Mouse (Mus musculus) c-Kit-negative CD71-positive TER-119-positive erythroid progenitor cells, embryonic 14.5 days (primary cell): ENCODE results near the gene Helb.

Source experiments
- DNase-seq: peaks from one replicate; pipeline ENCODE4 v3.0.0-alpha.2; 2013; ENCODE audit warnings: low read depth, low spot score

The Helb gene

DNA sequence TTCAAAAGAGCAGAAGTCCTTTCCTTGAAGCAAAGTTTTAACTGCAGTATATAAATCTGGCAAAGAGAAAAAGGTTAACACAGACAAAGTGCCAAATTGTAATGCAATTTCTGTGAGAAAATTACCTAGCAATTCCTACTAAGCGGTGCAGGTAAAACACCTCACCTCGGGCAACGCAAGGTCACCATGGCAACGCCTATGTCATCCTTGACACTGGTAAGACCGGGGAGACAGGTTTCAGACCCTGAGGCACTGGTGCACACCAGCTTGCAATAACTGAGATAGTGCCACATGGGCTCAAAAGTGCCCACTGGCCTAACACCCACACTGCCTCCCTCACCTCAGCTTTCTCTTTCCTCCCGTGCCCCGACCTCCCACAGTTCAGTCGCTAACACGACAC lies 17.7 kb downstream of the Helb start:
- DNase-seq: no peak

DNA sequence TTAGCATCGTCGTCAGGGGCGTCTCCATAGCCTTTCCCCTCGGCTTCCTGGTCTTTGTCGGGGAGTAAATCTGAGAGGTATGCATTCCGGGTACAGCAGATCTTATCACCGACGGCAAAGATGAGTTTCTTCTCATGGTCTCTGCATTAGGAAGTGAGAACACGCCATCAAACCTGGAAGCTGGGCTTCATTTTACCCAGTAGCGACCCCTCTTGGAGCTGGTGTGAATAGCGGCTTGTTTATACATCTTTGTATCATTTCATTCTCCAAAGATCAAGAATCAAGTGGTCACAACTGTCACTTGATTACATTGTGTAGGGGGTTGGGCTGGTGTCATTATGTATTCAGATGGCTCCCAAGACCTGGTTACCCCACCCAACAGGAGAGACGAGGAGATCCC lies 20.2 kb downstream of the Helb start:
- no peak for DNase-seq

DNA sequence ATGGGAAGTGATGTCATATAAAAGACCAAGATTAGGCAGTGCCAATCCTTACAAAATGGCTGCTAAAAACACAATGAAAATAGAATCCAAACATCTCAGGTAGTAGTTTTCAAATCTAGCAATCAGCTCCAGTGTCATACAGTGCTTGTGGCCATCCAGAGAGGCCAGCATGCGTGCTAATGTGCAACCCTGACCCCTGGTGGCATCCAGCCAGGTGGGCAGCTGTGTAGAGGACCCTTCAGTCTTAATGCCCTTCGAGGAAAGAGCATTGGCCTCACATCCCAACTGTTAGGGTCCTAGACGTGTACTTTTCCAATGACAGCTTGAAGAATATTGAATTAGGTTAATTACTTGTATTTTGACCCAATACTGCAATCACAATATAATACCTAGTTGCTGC lies 34.9 kb downstream of the Helb start:
- DNase-seq: no peak

DNA sequence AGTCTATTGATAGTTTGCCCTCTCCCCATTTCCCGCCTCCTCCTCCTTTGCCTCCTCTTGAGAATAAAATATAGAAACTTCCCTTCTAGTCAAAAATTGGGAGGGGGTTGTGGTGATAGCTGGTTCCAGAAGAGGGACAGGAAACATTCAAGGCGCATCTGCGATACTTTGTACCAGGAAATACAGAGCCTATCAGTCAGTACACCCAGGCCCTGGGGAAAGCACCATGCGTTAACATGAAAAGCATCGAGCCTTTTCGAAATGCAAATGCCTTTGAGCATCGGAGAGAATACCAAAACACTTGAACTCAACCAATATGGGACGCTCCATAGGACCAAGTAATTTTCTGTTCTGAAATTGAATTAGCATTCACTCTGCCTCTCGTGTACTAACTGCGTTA lies 46.5 kb downstream of the Helb start:
- no peak for DNase-seq

DNA sequence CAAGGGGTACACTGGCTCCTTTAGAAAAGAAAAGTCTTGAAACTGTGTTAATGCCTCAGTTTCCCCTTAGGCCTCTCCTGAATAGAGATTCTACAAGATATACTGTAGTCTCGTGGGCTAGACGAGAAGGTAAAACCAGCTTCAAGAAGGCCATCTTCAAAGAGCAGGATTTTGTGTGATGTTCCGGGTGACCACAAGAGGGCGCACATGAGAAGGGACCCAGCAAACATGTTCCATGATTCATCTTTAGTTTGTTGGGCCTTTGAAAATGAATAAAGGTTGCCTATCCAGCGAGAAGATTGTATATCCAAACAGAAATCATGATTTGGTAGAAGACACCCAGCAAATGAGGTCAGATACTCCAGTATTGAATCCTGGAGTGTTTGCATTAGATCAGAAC lies 48.4 kb downstream of the Helb start:
- DNase-seq: peak; percentile 35

DNA sequence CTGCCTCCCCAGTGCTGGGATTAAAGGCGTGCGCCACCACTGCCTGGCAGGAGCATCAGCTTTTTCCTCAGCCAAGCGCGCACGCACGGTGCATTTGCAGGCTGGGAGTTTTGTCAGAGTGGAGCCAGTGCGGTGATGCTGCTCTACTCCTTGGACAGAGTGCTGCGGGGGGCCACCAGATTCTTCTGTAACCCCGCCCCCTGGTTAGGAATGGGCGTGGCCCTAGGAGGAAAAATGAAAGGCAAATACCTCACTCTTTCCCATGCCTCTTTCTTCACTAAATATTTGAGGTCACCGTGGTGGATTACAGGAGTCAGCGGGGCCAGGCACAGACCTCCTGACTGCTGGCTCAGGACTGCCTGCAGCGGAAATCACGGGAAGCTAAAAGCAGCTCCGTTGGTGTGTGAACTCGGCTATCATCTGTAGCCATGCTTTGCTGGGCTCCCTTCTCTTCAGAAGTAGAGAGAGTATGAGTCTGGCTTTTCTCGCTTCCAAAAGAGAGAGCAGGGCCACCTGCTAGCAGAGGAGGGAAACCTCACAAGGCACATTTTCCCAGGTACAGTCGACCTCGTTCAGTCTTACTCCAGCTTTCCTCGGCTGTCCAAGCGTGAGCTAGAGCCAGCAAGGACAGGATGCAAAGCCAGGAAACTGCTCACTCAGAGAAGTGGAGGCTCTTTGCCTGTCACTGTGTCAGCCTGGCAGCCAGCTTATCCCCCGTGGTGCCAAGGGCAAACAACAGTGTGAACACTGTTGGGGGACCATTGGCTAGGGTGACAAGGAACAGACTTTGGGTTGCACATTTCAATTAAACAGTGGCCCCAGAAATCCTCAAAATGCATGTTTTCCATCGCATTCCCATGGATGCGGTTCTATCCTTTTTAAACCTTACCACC lies 51.3 kb downstream of the Helb start:
- DNase-seq: no peak

DNA sequence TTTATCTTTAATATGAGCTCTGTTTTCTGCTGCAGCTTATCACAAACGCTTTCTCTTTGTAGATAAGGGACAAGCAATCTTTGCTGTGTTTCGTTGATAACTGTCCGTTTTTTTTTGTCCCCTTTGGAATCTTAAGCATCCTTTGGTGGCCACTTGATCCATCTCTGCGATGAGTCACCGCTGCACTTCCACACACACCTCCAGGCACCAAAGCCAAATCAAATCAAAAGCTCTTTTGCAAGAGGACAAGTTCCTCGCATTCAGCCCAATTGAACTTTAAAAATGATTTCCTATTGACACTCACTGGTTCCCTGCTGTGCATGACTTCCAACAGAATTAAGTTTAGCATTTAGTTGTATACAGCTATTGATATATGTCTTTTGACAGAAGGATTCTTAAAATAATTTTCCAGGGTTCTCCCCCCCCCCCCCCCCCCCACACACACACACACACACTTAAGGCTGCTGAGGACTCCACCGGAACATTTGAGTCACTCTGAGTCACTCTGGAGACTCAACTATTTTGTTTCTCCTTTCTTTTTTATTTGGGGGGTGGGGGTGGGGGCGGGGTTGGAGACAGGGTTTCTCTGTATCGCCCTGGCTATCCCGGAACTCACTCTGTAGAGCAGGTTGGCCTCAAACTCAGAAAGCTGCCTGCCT lies 52.1 kb downstream of the Helb start:
- DNase-seq: no peak

DNA sequence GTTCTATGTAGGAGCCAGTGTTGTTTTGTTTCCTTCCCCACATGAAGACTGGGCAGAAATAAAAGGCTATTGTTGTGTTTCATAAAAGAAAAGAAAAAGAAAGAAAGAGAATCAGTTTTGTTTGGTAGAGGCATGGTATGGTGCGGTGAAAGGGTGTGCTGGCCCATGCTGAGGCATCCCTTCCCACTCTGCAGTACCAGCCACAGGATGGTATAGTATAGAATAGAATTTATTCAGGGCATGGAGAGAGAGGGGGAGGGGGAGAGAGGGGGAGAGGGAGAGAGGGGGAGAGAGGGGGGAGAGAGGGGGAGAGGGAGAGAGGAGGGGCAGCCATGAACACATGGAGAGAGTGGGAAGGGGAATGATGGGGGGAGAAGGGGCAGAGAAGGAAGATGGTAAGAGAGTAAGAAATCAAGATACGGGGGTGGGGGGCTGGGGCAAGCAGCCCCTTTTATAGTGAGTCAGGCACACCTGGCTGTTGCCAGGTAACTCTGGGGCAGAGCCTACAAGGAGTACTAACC lies 68.0 kb downstream of the Helb start:
- DNase-seq: no peak

DNA sequence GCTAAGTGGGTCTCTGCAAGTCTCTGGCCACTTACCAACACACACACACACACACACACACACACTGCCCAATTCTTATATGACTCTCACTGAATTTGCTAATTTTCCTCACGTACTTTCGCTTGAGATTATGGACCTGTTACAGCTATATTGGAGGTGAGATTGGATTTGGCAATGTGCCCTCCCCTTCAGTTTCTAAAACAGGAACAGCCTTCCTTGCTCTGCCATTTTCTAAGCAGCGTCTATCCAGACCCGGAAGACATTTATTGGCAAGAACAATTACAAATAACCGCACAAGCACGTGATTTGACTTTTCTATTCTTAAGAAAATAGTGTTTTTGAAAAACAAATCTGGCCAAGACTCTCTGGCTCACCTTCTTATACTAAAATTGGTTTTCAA lies 68.5 kb downstream of the Helb start:
- DNase-seq: no peak

DNA sequence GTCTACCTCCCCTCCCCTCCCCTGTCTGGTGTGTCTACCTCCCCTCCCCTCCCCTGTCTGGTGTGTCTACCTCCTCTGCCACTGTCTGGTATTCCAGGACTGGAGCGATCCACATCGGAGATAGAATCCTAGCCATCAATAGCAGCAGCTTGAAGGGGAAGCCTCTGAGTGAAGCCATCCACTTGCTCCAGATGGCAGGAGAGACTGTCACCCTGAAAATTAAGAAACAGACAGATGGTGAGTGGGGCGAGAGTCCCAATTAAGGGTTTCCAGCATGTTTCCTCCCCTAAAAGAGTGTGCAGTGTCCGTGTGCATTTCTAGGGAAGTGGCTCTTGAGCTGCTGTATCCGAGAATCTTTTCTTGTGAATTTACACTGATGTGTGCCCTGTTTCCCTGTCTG lies 74.6 kb downstream of the Helb start:
- DNase-seq: no peak

DNA sequence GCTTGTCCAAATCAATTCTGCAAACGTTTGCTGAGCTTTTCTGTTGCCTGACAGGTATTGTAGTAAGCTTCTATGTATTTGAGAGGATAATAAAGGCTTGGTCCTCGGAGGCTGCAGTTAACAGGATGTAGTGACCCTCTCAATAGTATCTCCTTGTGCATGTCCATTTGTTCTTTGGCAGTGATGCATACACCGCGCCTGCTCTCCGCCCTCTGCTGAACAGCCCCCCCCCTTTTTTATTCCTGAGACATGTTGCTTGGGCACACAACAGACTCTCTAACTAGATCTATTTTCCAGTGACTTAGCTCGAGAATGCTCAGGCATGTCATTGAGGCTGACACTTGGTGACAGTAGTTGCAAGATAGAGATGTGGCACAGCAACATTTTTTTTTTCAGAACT lies 77.0 kb downstream of the Helb start:
- DNase-seq: no peak

DNA sequence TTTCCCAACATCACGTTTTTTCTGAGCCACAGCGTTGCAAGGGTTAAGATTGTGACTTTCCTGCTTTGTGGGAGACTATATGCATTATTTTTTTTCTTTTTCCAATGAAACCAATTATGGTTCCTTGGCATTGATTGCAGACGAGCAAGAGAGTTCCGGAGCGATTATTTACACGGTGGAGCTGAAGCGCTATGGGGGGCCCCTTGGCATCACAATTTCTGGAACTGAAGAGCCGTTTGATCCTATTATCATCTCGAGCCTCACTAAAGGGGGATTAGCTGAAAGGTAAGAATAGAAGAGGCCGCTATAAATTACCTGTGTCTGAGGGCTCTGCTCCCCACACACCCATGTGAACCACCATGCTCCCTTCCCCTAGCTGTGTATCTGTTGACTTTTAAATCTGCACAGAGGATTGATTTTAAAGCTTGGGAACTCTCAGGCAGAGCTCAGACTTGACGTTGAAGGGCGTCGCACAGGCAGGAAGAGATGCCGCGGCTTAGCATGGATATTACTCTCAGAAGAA lies 77.5 kb downstream of the Helb start:
- no peak for DNase-seq

DNA sequence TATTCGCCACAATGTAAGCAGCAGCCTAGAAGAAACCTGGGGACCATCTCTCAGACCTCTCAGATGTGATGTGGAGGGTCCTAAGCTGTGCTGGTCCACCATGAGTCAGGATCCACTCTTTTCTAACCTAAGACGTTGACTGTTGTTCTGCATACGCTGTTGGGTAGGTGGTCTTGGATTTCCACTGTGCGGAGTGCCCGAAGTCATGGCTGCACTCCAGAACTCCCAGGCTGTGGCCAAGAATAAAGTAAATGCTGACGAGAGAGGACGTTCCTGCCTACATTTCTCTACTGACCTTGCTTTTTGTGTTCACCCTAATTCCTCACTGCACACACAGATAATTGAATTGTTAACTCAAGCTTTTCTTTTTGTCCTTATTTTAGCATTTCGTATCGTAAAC lies 78.9 kb downstream of the Helb start:
- DNase-seq: no peak
